Mouse (Mus musculus): ENCODE measurements around the gene Cmtr1.

Cmtr1 gene

GRCm38 (mm10) chr17:29747466-29747865 lies 87.1 kb downstream of the Cmtr1 start:
- DNase-seq = peak; percentile 39

- DNase-seq = no peak
Observed at GRCm38 (mm10) chr17:29754510-29754909, 94.1 kb downstream of the Cmtr1 start.
